Mouse (Mus musculus): ENCODE measurements around the gene Nrarp.

GRCm38 (mm10) chr2:25141185-25141584, 39.4 kb upstream of the Nrarp start:
- TF ChIP-seq POLR2A (IDR thresholded peaks at IDR 0.05; ENCODE audit: borderline replicate concordance, extremely low read depth, low read depth, low read length) (no peak), CTCF (IDR thresholded peaks at IDR 0.05; ENCODE audit: insufficient read depth, low read length) (no peak)
